Mouse (Mus musculus) heart, adult 2 months (tissue): ENCODE data around the gene Olfr536. TPM values are rescaled to one million over a fixed set of nuclear protein-coding genes. Genes with fewer than 3 reads are reported as not detected.
"Not testable (repeated sequence)": the region's sequence is repeated elsewhere in the genome, so short reads cannot be mapped to it uniquely, and the experiment has no call there.

Experiments used
- DNase-seq, 2 experiments: peaks; one replicate each; pipeline ENCODE4 v3.0.0; 2021
- H3K27ac ChIP-seq: fragments of 200-600 bp; 2 replicates; pipeline ENCODE4 v1.8.1; 2022
- H3K27me3 ChIP-seq: fragments of 200-500 bp; 2 replicates; pipeline ENCODE4 v1.6.1; 2012; ENCODE audit warnings: mild to moderate bottlenecking, low read length, inconsistent platforms, mixed read lengths; ENCODE audit not compliant: control insufficient read depth, insufficient read depth
- H3K36me3 ChIP-seq: fragments of 200-500 bp; 2 replicates; pipeline ENCODE4 v1.6.1; 2012; ENCODE audit warnings: low read length, inconsistent platforms; ENCODE audit not compliant: control insufficient read depth, insufficient read depth
- H3K4me1 ChIP-seq: fragments of 200-500 bp; 2 replicates; pipeline ENCODE4 v1.6.1; 2011; ENCODE audit warnings: low read length; ENCODE audit not compliant: control insufficient read depth, insufficient read depth
- H3K4me3 ChIP-seq: fragments of 200-600 bp; 2 replicates; pipeline ENCODE4 v1.8.1; 2022
- H3K79me2 ChIP-seq: fragments of 200-500 bp; replicated peaks from 2 replicates; pipeline ENCODE4 v1.6.1; 2012; ENCODE audit warnings: mild to moderate bottlenecking, inconsistent platforms, low read length, moderate library complexity, mixed read lengths; ENCODE audit not compliant: control insufficient read depth, insufficient read depth
- H3K9ac ChIP-seq: fragments of 200-500 bp; 2 replicates; pipeline ENCODE4 v1.6.1; 2012; ENCODE audit warnings: low read depth, mild to moderate bottlenecking, control low read depth, inconsistent platforms, low read length, mixed read lengths
- CTCF ChIP-seq: fragments of 200-600 bp; IDR thresholded peaks from 2 replicates; pipeline ENCODE4 v1.8.1; 2022; ENCODE audit warnings: antibody characterized with exemption, mild to moderate bottlenecking, moderate library complexity
- EP300 ChIP-seq: fragments of 200-500 bp; IDR thresholded peaks from 2 replicates; pipeline ENCODE4 v1.6.1; 2011; ENCODE audit warnings: low read depth, low read length, control low read depth; ENCODE audit not compliant: insufficient read depth
- POLR2A ChIP-seq: fragments of 200-500 bp; IDR thresholded peaks from 2 replicates; pipeline ENCODE4 v1.6.1; 2011; ENCODE audit warnings: mild to moderate bottlenecking, low read depth, low read length, control low read depth; ENCODE audit not compliant: insufficient read depth
- WGBS: fragments of 180-500 bp; shearing (Covaris S2); methylation state at CpG from one replicate; pipeline ENCODE4 v1.1.7; 2018; 5-methylcytosine and 5-hydroxymethylcytosine counted together
- intact Hi-C: fragments of 180-260 bp; cut with DNase I; formaldehyde crosslinking; loops from one replicate; pipeline ENCODE4 v1.15.1; 2025
- polyA plus RNA-seq: library from polyadenylated mRNA; depleted of rRNA; stranded (reverse); fragments of >200 nt; gene quantifications from 2 replicates; pipeline ENCODE4 v1.2.3, GENCODE M21; 2012; rRNA removed
- total RNA-seq, 2 experiments: library from RNA; stranded (reverse); gene quantifications; 2 replicates each; pipeline ENCODE4 v1.2.3; 2021

The Olfr536 gene
- total and polyA plus RNA-seq, 3 experiments = not detected

GRCm38 (mm10) chr7:140478733-140479132, 28.5 kb downstream of the Olfr536 start:
- no peak overlapping the region for H3K27ac ChIP-seq

GRCm38 (mm10) chr7:140477886-140478285, 29.3 kb downstream of the Olfr536 start:
- no peak overlapping the region for H3K9ac ChIP-seq
- intact Hi-C loops = no loop called here
- H3K79me2 ChIP-seq = no peaks in the 10 kb centered on the region
- H3K4me1 ChIP-seq = no peaks in the 10 kb centered on the region
- TF ChIP-seq CTCF (no peak), POLR2A (no peak), EP300 (no peak)
- DNase-seq = no peak
- no peaks in the 10 kb centered on the region for H3K27me3 ChIP-seq
- no peak overlapping the region for H3K4me3 ChIP-seq
- 44% methylated on average over 1 of the region's 1 CpGs for WGBS
- H3K36me3 ChIP-seq = no peaks in the 10 kb centered on the region
- no peak overlapping the region for H3K27ac ChIP-seq

More at GRCm38 (mm10) chr7:140478733-140479132, 28.5 kb downstream of the Olfr536 start:
- no peaks in the 10 kb centered on the region for H3K27me3 ChIP-seq
- TF ChIP-seq EP300 = no peak
- TF ChIP-seq CTCF = no peak
- TF ChIP-seq POLR2A = no peak
- 84% methylated on average over 1 of the region's 1 CpGs for WGBS
- no peak overlapping the region for H3K9ac ChIP-seq
- no peaks in the 10 kb centered on the region for H3K79me2 ChIP-seq
- no peak for DNase-seq
- intact Hi-C loops = no loop called here
- H3K36me3 ChIP-seq = no peaks in the 10 kb centered on the region
- no peaks in the 10 kb centered on the region for H3K4me1 ChIP-seq
- no peak overlapping the region for H3K4me3 ChIP-seq

DNA sequence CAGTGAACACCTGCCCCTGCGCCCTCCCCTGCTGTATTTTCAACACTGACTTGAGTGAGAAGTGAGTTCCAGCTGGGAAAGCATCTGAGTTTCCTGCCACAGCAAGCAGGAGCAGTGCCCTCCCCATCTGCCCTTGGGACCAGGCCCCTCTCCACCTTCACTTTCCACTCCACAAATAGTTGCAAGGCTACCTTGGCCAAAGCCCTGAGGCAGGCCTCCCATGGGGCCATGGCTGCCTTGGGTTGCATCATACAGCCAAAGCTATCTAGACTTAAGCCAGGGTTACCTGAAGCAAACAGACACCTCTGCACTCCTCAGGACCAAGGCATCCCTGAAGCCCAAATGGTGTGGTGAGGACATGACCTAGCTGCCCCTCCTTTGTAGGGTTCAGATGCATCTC, 44.1 kb downstream of the Olfr536 start, which contains the start of gene Olfr533:
Gene Olfr533, plus strand, starts transcription at position 301 of the 400 bp plus-strand sequence.
- H3K4me1 ChIP-seq, H3K36me3 ChIP-seq, H3K4me3 ChIP-seq, H3K27ac ChIP-seq, intact Hi-C loops, H3K9ac ChIP-seq, H3K27me3 ChIP-seq, H3K79me2 ChIP-seq, DNase-seq: not testable (repeated sequence)
- WGBS = no CpG with 5 or more reads among the region's 1 CpGs

Other genes starting within 250 kb of the Olfr536 start
- not detected for gene Olfr525, start 186.5 kb downstream of the Olfr536 start, total RNA-seq
- not detected in 2 replicates for gene Olfr525, start 186.5 kb downstream of the Olfr536 start, polyA plus RNA-seq
- gene Olfr527, start 173.4 kb downstream of the Olfr536 start, total RNA-seq = not detected
- gene Olfr527, start 173.4 kb downstream of the Olfr536 start, polyA plus RNA-seq = not detected in 2 replicates
- not detected for gene Olfr60, start 145.7 kb downstream of the Olfr536 start, total RNA-seq
- gene Olfr60, start 145.7 kb downstream of the Olfr536 start, polyA plus RNA-seq = not detected in 2 replicates
- not detected for gene Olfr530, start 131.1 kb downstream of the Olfr536 start, total RNA-seq
- not detected in 2 replicates for gene Olfr530, start 131.1 kb downstream of the Olfr536 start, polyA plus RNA-seq
- gene Olfr531, start 104.5 kb downstream of the Olfr536 start, total RNA-seq = not detected
- gene Olfr531, start 104.5 kb downstream of the Olfr536 start, polyA plus RNA-seq = not detected in 2 replicates
- not detected for gene Olfr532, start 85.8 kb downstream of the Olfr536 start, total RNA-seq
- gene Olfr532, start 85.8 kb downstream of the Olfr536 start, polyA plus RNA-seq = not detected in 2 replicates
- gene Olfr533, start 44.0 kb downstream of the Olfr536 start, total RNA-seq = not detected
- not detected in 2 replicates for gene Olfr533, start 44.0 kb downstream of the Olfr536 start, polyA plus RNA-seq
- gene Olfr535, start 23.2 kb downstream of the Olfr536 start, total RNA-seq = not detected
- gene Olfr535, start 23.2 kb downstream of the Olfr536 start, polyA plus RNA-seq = not detected in 2 replicates
- not detected for gene Olfr538, start 60.5 kb upstream of the Olfr536 start, total RNA-seq
- not detected in 2 replicates for gene Olfr538, start 60.5 kb upstream of the Olfr536 start, polyA plus RNA-seq
- not detected for gene Olfr46, start 93.9 kb upstream of the Olfr536 start, total RNA-seq
- not detected in 2 replicates for gene Olfr46, start 93.9 kb upstream of the Olfr536 start, polyA plus RNA-seq
- not detected for gene Olfr61, start 121.6 kb upstream of the Olfr536 start, total RNA-seq
- gene Olfr61, start 121.6 kb upstream of the Olfr536 start, polyA plus RNA-seq = not detected in 2 replicates
- gene Olfr53, start 139.1 kb upstream of the Olfr536 start, total RNA-seq = not detected
- gene Olfr53, start 139.1 kb upstream of the Olfr536 start, polyA plus RNA-seq = not detected in 2 replicates
- not detected for gene Olfr539, start 152.5 kb upstream of the Olfr536 start, total RNA-seq
- not detected in 2 replicates for gene Olfr539, start 152.5 kb upstream of the Olfr536 start, polyA plus RNA-seq
- gene Olfr45, start 174.6 kb upstream of the Olfr536 start, total RNA-seq = not detected
- not detected in 2 replicates for gene Olfr45, start 174.6 kb upstream of the Olfr536 start, polyA plus RNA-seq
- gene Olfr541, start 189.9 kb upstream of the Olfr536 start, total RNA-seq = not detected
- gene Olfr541, start 189.9 kb upstream of the Olfr536 start, polyA plus RNA-seq = not detected in 2 replicates